Mouse (Mus musculus) hindbrain, embryonic 15.5 days (tissue): Measurements from ENCODE around the gene Unc79. TPM values are rescaled to one million over a fixed set of nuclear protein-coding genes. Genes with fewer than 3 reads are reported as not detected.

ENCODE experiments used
- ATAC-seq: fragments of 200-750 bp; cut with Nextera tagmentation; 2 replicates; pipeline ENCODE4 v1.8.0; 2017; ENCODE audit warnings: low read depth, moderate number of reproducible peaks, moderate TSS enrichment; ENCODE audit not compliant: low FRiP score
- H3K27ac ChIP-seq: fragments of 300-500 bp; sonication (generic); replicated peaks from 2 replicates; pipeline ENCODE4 v1.5.1; 2015; ENCODE audit warnings: mild to moderate bottlenecking, inconsistent platforms
- H3K27me3 ChIP-seq: fragments of 300-500 bp; sonication (generic); 2 replicates; pipeline ENCODE4 v1.6.1; 2015; ENCODE audit warnings: control low read depth, inconsistent platforms
- H3K36me3 ChIP-seq: fragments of 300-500 bp; sonication (generic); 2 replicates; pipeline ENCODE4 v1.6.1; 2015; ENCODE audit warnings: control low read depth, inconsistent platforms
- H3K4me1 ChIP-seq: fragments of 300-500 bp; sonication (generic); replicated peaks from 2 replicates; pipeline ENCODE4 v1.6.1; 2015; ENCODE audit warnings: control low read depth, inconsistent platforms
- H3K4me2 ChIP-seq: fragments of 300-500 bp; sonication (generic); 2 replicates; pipeline ENCODE4 v1.6.1; 2015; ENCODE audit warnings: moderate library complexity, mild to moderate bottlenecking, inconsistent platforms
- H3K4me3 ChIP-seq: fragments of 300-500 bp; sonication (generic); 2 replicates; pipeline ENCODE4 v1.5.1; 2015; ENCODE audit warnings: mild to moderate bottlenecking, inconsistent platforms
- H3K9ac ChIP-seq: fragments of 300-500 bp; sonication (generic); 2 replicates; pipeline ENCODE4 v1.6.1; 2015; ENCODE audit warnings: inconsistent platforms
- H3K9me3 ChIP-seq: fragments of 300-500 bp; sonication (generic); 2 replicates; pipeline ENCODE4 v1.6.1; 2016; ENCODE audit warnings: control low read depth, inconsistent platforms
- WGBS: fragments of 180-500 bp; shearing (Covaris S2); methylation state at CpG from one replicate; pipeline ENCODE4 v1.1.7; 2015; 5-methylcytosine and 5-hydroxymethylcytosine counted together
- polyA plus RNA-seq: library from polyadenylated mRNA; unstranded; fragments of >200 nt; fragmentation: Nextera tagmentation; extraction: Ambion mirVana; gene quantifications from 2 replicates; pipeline ENCODE4 v1.2.1, GENCODE M21; 2015

Unc79 gene
- polyA plus RNA-seq, 1 experiment from 2014 or later = 7.5 TPM

GRCm38 (mm10) chr12:103168892-103169291 lies 220.2 kb downstream of the Unc79 start:
- Histone ChIP-seq H3K4me1 (0 out of 2 replicates have a peak, but pooled peaks cover 3% of the 10 kb centered on the region), H3K4me3 (no peak overlapping the region), H3K27me3 (no peaks in the 10 kb centered on the region), H3K9me3 (no peaks in the 10 kb centered on the region), H3K4me2 (no peak overlapping the region), H3K27ac (peak overlapping the region; percentile 49), H3K9ac (no peak overlapping the region), H3K36me3 (peaks cover 34% of the 10 kb centered on the region)
- 86% methylated on average over 12 of the region's 12 CpGs for WGBS
- no peak for ATAC-seq

DNA sequence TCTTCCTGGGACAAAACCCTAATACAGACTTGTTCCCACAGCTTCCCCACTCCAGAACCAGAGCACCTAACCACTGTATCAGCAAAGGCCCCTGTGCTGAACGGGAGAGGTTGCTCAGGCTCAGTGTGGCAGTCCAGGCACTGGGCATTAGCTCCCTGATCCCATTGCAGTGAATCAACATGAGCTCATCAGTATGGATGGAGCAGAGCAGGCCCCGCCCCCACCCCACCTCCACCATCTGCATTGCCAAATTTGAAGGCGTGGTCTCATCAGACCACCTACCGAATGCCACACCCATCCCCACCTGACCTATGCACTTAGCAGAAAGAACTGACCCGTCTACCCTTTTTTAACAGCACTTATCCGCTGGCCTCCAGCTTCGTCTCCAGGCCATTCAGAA lies 234.4 kb downstream of the Unc79 start:
- no peaks in the 10 kb centered on the region for H3K9me3 ChIP-seq
- no peaks in the 10 kb centered on the region for H3K27me3 ChIP-seq
- H3K4me2 ChIP-seq = no peak overlapping the region
- H3K4me3 ChIP-seq = no peak overlapping the region
- peaks cover 14% of the 10 kb centered on the region for H3K36me3 ChIP-seq
- no peak for ATAC-seq
- 26% methylated on average over 7 of the region's 7 CpGs for WGBS
- H3K27ac ChIP-seq = no peak overlapping the region
- no peak overlapping the region for H3K9ac ChIP-seq
- no peaks in the 10 kb centered on the region for H3K4me1 ChIP-seq

GRCm38 (mm10) chr12:103187020-103187419 lies 238.4 kb downstream of the Unc79 start:
- Histone ChIP-seq H3K4me2 (no peak overlapping the region), H3K9ac (no peak overlapping the region), H3K36me3 (peaks cover 8% of the 10 kb centered on the region), H3K9me3 (no peaks in the 10 kb centered on the region), H3K4me1 (peaks cover 10% of the 10 kb centered on the region), H3K4me3 (no peak overlapping the region), H3K27me3 (no peaks in the 10 kb centered on the region), H3K27ac (no peak overlapping the region)
- ATAC-seq = no peak
- 86% methylated on average over 7 of the region's 7 CpGs for WGBS

GRCm38 (mm10) chr12:103188223-103188622 lies 239.6 kb downstream of the Unc79 start:
- Histone ChIP-seq H3K4me1 (peaks cover 10% of the 10 kb centered on the region), H3K9ac (no peak overlapping the region), H3K4me2 (no peak overlapping the region), H3K27me3 (no peaks in the 10 kb centered on the region), H3K36me3 (peaks cover 8% of the 10 kb centered on the region), H3K4me3 (no peak overlapping the region), H3K27ac (no peak overlapping the region), H3K9me3 (no peaks in the 10 kb centered on the region)
- 76% methylated on average over 8 of the region's 8 CpGs for WGBS
- no peak for ATAC-seq

- peak; percentile 28; the same call in 1 of the 2 replicates for ATAC-seq
- Histone ChIP-seq H3K4me2 (no peak overlapping the region), H3K27ac (no peak overlapping the region), H3K9me3 (no peaks in the 10 kb centered on the region), H3K36me3 (peaks cover 4% of the 10 kb centered on the region; the same call in 1 of the 2 replicates), H3K27me3 (no peaks in the 10 kb centered on the region), H3K9ac (no peak overlapping the region), H3K4me3 (no peak overlapping the region), H3K4me1 (peaks cover 10% of the 10 kb centered on the region)
- 50% methylated on average over 12 of the region's 12 CpGs for WGBS
Measured at GRCm38 (mm10) chr12:103189771-103190170, 241.1 kb downstream of the Unc79 start.

DNA sequence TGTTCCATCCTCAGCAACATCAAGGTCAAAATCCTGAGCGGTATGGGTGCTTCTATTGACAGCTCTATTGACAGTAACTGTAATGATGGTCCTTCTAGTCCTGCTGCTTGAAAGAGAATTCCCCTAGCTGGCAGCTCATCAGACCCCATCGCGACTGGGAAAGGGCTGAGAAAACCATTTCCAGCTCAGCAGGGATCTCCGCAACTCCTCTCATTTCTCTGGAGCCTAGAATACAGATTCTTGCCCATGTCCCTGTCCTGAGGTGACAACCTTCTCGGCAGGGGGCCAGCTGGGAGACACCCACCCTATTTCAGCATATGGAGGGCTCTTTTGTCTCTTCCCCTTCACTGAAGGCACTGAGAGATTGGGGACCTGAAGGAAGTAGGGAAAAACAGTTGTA lies 244.3 kb downstream of the Unc79 start:
- ATAC-seq = no peak
- H3K4me3 ChIP-seq = no peak overlapping the region
- no peak overlapping the region for H3K9ac ChIP-seq
- H3K4me2 ChIP-seq = no peak overlapping the region
- H3K27ac ChIP-seq = no peak overlapping the region
- no peaks in the 10 kb centered on the region for H3K36me3 ChIP-seq
- H3K4me1 ChIP-seq = peaks cover 10% of the 10 kb centered on the region
- 64% methylated on average over 5 of the region's 5 CpGs for WGBS
- no peaks in the 10 kb centered on the region for H3K27me3 ChIP-seq
- H3K9me3 ChIP-seq = no peaks in the 10 kb centered on the region

DNA sequence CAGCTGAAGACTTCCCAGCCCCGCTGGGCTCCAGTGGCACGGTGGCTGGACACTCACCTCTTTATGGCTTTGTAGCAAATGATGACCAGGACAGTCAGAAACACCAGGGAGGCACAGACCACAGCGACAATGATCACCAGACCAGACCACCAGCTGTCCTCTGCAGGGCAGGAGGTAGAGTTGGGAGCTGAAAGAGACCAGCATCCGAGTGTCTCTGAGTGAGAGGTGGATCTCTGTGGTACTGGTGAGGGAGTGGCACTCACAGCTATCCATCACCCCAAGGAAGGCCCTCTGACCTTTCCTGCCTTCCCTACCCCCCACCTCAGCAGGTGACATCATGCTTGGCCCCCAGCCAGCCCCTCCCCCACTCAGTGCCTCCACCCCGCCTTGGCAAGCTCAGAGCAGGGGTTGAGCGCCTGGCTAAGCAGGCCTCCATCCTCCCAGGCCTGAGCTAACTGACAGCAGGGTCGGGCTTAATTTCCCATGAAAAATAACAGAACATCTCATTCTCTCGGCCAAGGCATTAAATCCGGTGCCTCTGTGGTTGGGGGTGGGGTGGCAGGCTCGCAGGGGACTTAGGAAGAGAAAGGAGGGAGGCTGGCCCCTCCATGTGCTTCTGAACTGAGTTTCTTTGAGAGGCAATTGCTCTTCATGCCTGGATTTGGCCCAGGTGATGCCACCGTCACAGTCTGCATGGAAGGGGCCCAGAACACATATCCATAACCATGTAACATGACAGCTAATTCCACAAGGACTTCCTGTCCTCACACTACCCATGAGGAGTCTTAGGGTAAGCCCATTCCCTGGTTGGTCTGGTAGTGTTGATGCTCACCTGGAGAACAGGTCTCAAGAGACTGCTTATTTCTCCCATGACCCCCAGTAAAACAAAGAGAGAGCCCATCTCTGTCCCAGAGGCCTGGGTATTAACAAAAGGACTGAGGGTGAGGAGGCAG lies 254.2 kb downstream of the Unc79 start:
- Histone ChIP-seq H3K27ac (peak overlapping the region; percentile 70), H3K4me3 (no peak overlapping the region), H3K4me1 (peaks cover 19% of the 10 kb centered on the region), H3K36me3 (no peaks in the 10 kb centered on the region), H3K27me3 (no peaks in the 10 kb centered on the region), H3K9me3 (no peaks in the 10 kb centered on the region), H3K4me2 (no peak overlapping the region), H3K9ac (no peak overlapping the region)
- WGBS = 19% methylated on average over 11 of the region's 11 CpGs
- peak; percentile 28 for ATAC-seq

DNA sequence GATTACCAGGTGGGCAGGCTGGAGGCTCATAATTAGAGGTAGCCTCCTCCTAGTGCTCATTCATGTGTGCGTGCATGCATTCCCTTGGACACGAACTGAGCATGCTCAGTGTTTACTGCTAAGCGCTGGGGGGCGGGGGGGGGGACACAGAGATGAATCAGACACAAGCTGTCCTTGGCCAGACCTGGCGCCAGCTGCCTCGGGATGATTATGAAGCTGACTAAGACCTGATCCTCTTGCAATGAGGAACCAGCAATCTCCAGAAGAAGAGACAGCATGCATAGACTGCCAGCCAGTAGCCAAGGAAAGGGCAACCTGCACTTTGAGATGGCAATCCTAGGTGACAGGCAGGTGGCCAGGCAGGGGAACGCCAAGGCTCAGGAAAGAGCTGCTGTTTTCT lies 256.9 kb downstream of the Unc79 start:
- Histone ChIP-seq H3K9me3 (no peaks in the 10 kb centered on the region), H3K4me1 (peaks cover 19% of the 10 kb centered on the region), H3K27me3 (no peaks in the 10 kb centered on the region), H3K4me2 (no peak overlapping the region), H3K9ac (no peak overlapping the region), H3K36me3 (no peaks in the 10 kb centered on the region), H3K27ac (no peak overlapping the region), H3K4me3 (no peak overlapping the region)
- no peak for ATAC-seq
- 69% methylated on average over 7 of the region's 7 CpGs for WGBS

DNA sequence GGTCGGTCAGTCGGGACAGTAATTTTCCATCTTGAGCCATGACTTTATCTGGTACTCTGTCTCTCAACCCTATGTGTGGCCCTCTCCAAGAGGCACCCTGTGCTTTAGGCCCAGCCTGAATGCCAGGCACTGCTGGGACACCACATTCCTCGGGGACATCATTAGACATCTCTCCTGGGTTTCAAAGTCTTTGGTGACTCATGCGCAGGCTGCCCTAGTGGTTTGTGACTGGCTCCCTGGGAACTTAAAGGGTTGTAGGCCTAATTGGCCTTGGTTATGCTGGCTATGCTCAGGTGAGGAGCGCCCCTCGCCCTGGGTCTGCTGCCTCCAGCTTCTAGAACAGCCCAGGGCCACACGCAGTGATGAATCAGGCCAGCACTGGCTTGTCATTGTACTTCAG lies 260.9 kb downstream of the Unc79 start:
- 92% methylated on average over 7 of the region's 7 CpGs for WGBS
- Histone ChIP-seq H3K27ac (no peak overlapping the region), H3K4me2 (no peak overlapping the region), H3K4me3 (no peak overlapping the region), H3K27me3 (no peaks in the 10 kb centered on the region), H3K9me3 (no peaks in the 10 kb centered on the region), H3K9ac (no peak overlapping the region), H3K4me1 (peaks cover 10% of the 10 kb centered on the region), H3K36me3 (no peaks in the 10 kb centered on the region)
- ATAC-seq = no peak

GRCm38 (mm10) chr12:103211078-103211477 lies 262.4 kb downstream of the Unc79 start:
- Histone ChIP-seq H3K27ac (no peak overlapping the region), H3K27me3 (no peaks in the 10 kb centered on the region), H3K4me2 (no peak overlapping the region), H3K4me3 (no peak overlapping the region), H3K4me1 (peaks cover 16% of the 10 kb centered on the region), H3K9me3 (no peaks in the 10 kb centered on the region), H3K36me3 (no peaks in the 10 kb centered on the region), H3K9ac (no peak overlapping the region)
- 41% methylated on average over 5 of the region's 5 CpGs for WGBS
- ATAC-seq = no peak

GRCm38 (mm10) chr12:103213591-103213990 lies 264.9 kb downstream of the Unc79 start:
- Histone ChIP-seq H3K36me3 (no peaks in the 10 kb centered on the region), H3K27me3 (no peaks in the 10 kb centered on the region), H3K9me3 (no peaks in the 10 kb centered on the region), H3K4me1 (peaks cover 16% of the 10 kb centered on the region), H3K27ac (no peak overlapping the region), H3K4me3 (no peak overlapping the region), H3K4me2 (no peak overlapping the region), H3K9ac (no peak overlapping the region)
- no peak for ATAC-seq
- 96% methylated on average over 2 of the region's 2 CpGs for WGBS

DNA sequence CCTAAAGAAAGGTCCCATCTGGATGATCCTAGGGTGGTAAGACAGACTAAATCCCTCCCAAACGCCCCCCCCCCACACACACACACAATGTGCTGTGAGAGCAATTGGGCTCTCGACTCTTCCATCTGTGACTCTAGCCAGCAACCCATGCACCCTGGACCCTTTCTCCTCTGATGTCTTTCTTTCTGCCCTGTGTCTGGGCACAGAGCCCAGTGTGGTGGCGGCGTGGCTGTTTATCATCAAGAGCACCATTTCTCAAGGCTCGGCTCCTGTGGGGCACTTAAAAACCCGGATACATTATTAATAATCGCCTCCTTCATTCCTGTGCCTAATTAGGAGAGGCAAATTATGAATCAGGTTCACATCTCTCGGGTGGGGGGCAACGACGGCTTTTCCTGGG lies 265.6 kb downstream of the Unc79 start:
- H3K4me3 ChIP-seq = no peak overlapping the region
- 30% methylated on average over 10 of the region's 10 CpGs for WGBS
- peak; percentile 74 for ATAC-seq
- H3K9ac ChIP-seq = no peak overlapping the region
- H3K27me3 ChIP-seq = no peaks in the 10 kb centered on the region
- peaks cover 16% of the 10 kb centered on the region for H3K4me1 ChIP-seq
- 0 out of 2 replicates have a peak overlapping the region, but pooled peaks have one; percentile 25 for H3K27ac ChIP-seq
- H3K36me3 ChIP-seq = no peaks in the 10 kb centered on the region
- no peaks in the 10 kb centered on the region for H3K9me3 ChIP-seq
- no peak overlapping the region for H3K4me2 ChIP-seq
